In genomic region chr11:73283926-73284325, GRCm38 (mm10) we compare ENCODE assay signal across 17 mouse cellular contexts. TPM values are rescaled to one million over a fixed set of nuclear protein-coding genes. Genes with fewer than 3 reads are reported as not detected.
A peak's percentile ranks its signal among the peaks of the same experiment; 100 is the strongest.
DNase-seq lines count a peak whose midpoint lies in the region; ATAC-seq and TF ChIP-seq lines count a peak whose summit lies in the region.
"Had no signal": no experiment of that assay in that cellular context is flagged by ENCODE, and none has a peak within 500 bp of the region (broad histone marks: within the 10 kb centered on the region; RNA-seq: fewer than 3 reads in every experiment).

No protein-coding gene starts in this region.

- no peak overlapping the region for H3K4me2 ChIP-seq in heart, embryonic 13.5 days
- no peak overlapping the region for H3K4me2 ChIP-seq in stomach, postnatal 0 days (replicated peaks; ENCODE audit: low read depth)
- H3K4me2 ChIP-seq: embryonic facial prominence, embryonic 12.5 days; forebrain, embryonic 13.5 days; liver, embryonic 11.5 days had no signal

- no peaks in the 10 kb centered on the region for H3K9me3 ChIP-seq in heart, embryonic 13.5 days
- H3K9me3 ChIP-seq in limb, embryonic 10.5 days (replicated peaks), result no peaks in the 10 kb centered on the region
- no peaks in the 10 kb centered on the region for H3K9me3 ChIP-seq in stomach, postnatal 0 days (ENCODE audit: control insufficient read depth, low read length)
- H3K9me3 ChIP-seq: embryonic facial prominence, embryonic 12.5 days; forebrain, embryonic 13.5 days had no signal

- no peaks in the 10 kb centered on the region for H3K36me3 ChIP-seq in heart, embryonic 13.5 days
- H3K36me3 ChIP-seq in limb, embryonic 10.5 days, result no peaks in the 10 kb centered on the region
- H3K36me3 ChIP-seq in stomach, postnatal 0 days (ENCODE audit: control insufficient read depth, insufficient read depth, low read length), result no peaks in the 10 kb centered on the region
- H3K36me3 ChIP-seq: embryonic facial prominence, embryonic 12.5 days had no signal

- no peak for TF ChIP-seq EP300 in stomach, postnatal 0 days (optimal IDR thresholded peaks at IDR 0.05)

- TF ChIP-seq CTCF in stomach, postnatal 0 days (IDR thresholded peaks at IDR 0.05; ENCODE audit: low read depth), result no peak

- H3K27ac ChIP-seq in heart, embryonic 13.5 days (replicated peaks), result peak overlapping the region; percentile 56; the same call in 1 of the 2 replicates
- H3K27ac ChIP-seq in limb, embryonic 10.5 days, result peak overlapping the region; percentile 36
- 0 out of 2 replicates have a peak overlapping the region, but pooled peaks have one; percentile 18 for H3K27ac ChIP-seq in stomach, postnatal 0 days (replicated peaks)
- H3K27ac ChIP-seq: embryonic facial prominence, embryonic 12.5 days; forebrain, embryonic 13.5 days; hindbrain, postnatal 0 days had no signal

- no peak for DNase-seq in heart, adult 18-20 months
- peak; percentile 33 to 54 for DNase-seq in lung, adult 18-20 months
- DNase-seq in lung, postnatal 10 days, result no peak
- DNase-seq in limb, embryonic 10.5 days (ENCODE audit: low spot score), result no peak
- peak; percentile 25 for DNase-seq in stomach, postnatal 0 days (ENCODE audit: low spot score)
- DNase-seq in cerebellum, adult 8-10 months, result no peak
- no peak for DNase-seq in urinary bladder, postnatal 25 days (ENCODE audit: low spot score)
- DNase-seq: gastrocnemius, postnatal 10 days had no signal

- no peak overlapping the region for H3K9ac ChIP-seq in heart, embryonic 13.5 days
- H3K9ac ChIP-seq in stomach, postnatal 0 days (ENCODE audit: low read length), result no peak overlapping the region
- H3K9ac ChIP-seq: embryonic facial prominence, embryonic 12.5 days; forebrain, embryonic 13.5 days had no signal

- WGBS in heart, embryonic 13.5 days, result 35% methylated on average over 1 of the region's 1 CpGs
- WGBS in limb, embryonic 10.5 days, result 45% methylated on average over 1 of the region's 1 CpGs
- 19% methylated on average over 1 of the region's 1 CpGs for WGBS in stomach, postnatal 0 days

- no peak for ATAC-seq in heart, embryonic 13.5 days (ENCODE audit: extremely low read depth, insufficient number of reproducible peaks, low FRiP score, low TSS enrichment)
- ATAC-seq in stomach, postnatal 0 days (ENCODE audit: low FRiP score, low TSS enrichment), result peak; percentile 56
- ATAC-seq: forebrain, embryonic 13.5 days; hindbrain, postnatal 0 days had no signal

- peaks cover 25% of the 10 kb centered on the region for H3K4me1 ChIP-seq in heart, embryonic 13.5 days
- peaks cover 41% of the 10 kb centered on the region for H3K4me1 ChIP-seq in limb, embryonic 10.5 days
- H3K4me1 ChIP-seq in stomach, postnatal 0 days (replicated peaks; ENCODE audit: control insufficient read depth, insufficient read depth), result no peaks in the 10 kb centered on the region

- no peak overlapping the region for H3K4me3 ChIP-seq in heart, embryonic 13.5 days
- no peak overlapping the region for H3K4me3 ChIP-seq in limb, embryonic 10.5 days
- H3K4me3 ChIP-seq in stomach, postnatal 0 days (ENCODE audit: low read depth, low read length), result no peak overlapping the region
- H3K4me3 ChIP-seq: embryonic facial prominence, embryonic 12.5 days; forebrain, embryonic 13.5 days had no signal

- H3K27me3 ChIP-seq in heart, embryonic 13.5 days (replicated peaks), result no peaks in the 10 kb centered on the region
- no peaks in the 10 kb centered on the region for H3K27me3 ChIP-seq in limb, embryonic 10.5 days (ENCODE audit: low read depth, poor library complexity, severe bottlenecking)
- H3K27me3 ChIP-seq in stomach, postnatal 0 days (ENCODE audit: control insufficient read depth, insufficient read depth, low read length), result no peaks in the 10 kb centered on the region
- H3K27me3 ChIP-seq: embryonic facial prominence, embryonic 12.5 days; forebrain, embryonic 13.5 days had no signal

RNA-seq across cellular contexts. Expression of gene Trpv3, which starts 16.7 kb away (rescaled TPM):
- 0.05 TPM in 1 of 2 replicates, not detected in the other for polyA plus RNA-seq in heart, embryonic 13.5 days (2015; fragmentation: Nextera tagmentation; extraction: Ambion mirVana)
- not detected for total RNA-seq in heart, adult 18-20 months (2021)
- 0.06 TPM in 1 of 2 replicates, not detected in the other for polyA plus RNA-seq in limb, embryonic 10.5 days (2016; fragmentation: Nextera tagmentation; extraction: Ambion mirVana)
- polyA plus RNA-seq in stomach, postnatal 0 days (2015; fragmentation: Nextera tagmentation; extraction: Ambion mirVana), result 0.57 and 0.61 TPM in 2 replicates
- total RNA-seq: megakaryocyte-erythroid progenitor cell, adult 5-6 weeks had no signal

RNA-seq across cellular contexts. Expression of gene Aspa, which starts 45.5 kb away (rescaled TPM):
- polyA plus RNA-seq in heart, embryonic 13.5 days (2015; fragmentation: Nextera tagmentation; extraction: Ambion mirVana), result 0.09 TPM in 1 of 2 replicates, not detected in the other
- 1 to 10 TPM; 1.4 to 3.1 TPM for total RNA-seq in heart, adult 18-20 months (2021)
- 0.10 TPM in 1 of 2 replicates, not detected in the other for polyA plus RNA-seq in limb, embryonic 10.5 days (2016; fragmentation: Nextera tagmentation; extraction: Ambion mirVana)
- polyA plus RNA-seq in stomach, postnatal 0 days (2015; fragmentation: Nextera tagmentation; extraction: Ambion mirVana), result 2.7 and 3.3 TPM in 2 replicates
- polyA plus RNA-seq: forebrain, embryonic 13.5 days had no signal

RNA-seq across cellular contexts. Expression of gene Gm49340, which starts 45.6 kb away (rescaled TPM):
- not detected in 2 replicates for polyA plus RNA-seq in heart, embryonic 13.5 days (2015; fragmentation: Nextera tagmentation; extraction: Ambion mirVana)
- not detected for total RNA-seq in heart, adult 18-20 months (2021)
- polyA plus RNA-seq in limb, embryonic 10.5 days (2016; fragmentation: Nextera tagmentation; extraction: Ambion mirVana), result not detected in 2 replicates
- polyA plus RNA-seq in stomach, postnatal 0 days (2015; fragmentation: Nextera tagmentation; extraction: Ambion mirVana), result not detected in 2 replicates
- total RNA-seq: gastrocnemius, postnatal 10 days; hindbrain, postnatal 0 days; left cerebral cortex, postnatal 14 days; megakaryocyte-erythroid progenitor cell, adult 5-6 weeks had no signal
- polyA plus RNA-seq: embryonic facial prominence, embryonic 12.5 days; forebrain, embryonic 13.5 days; heart, postnatal 0 days; hindbrain, postnatal 0 days; liver, embryonic 11.5 days; small intestine, adult 2 months had no signal

RNA-seq across cellular contexts. Expression of gene Spata22, which starts 45.6 kb away (rescaled TPM):
- polyA plus RNA-seq in heart, embryonic 13.5 days (2015; fragmentation: Nextera tagmentation; extraction: Ambion mirVana), result not detected in 2 replicates
- not detected for total RNA-seq in heart, adult 18-20 months (2021)
- polyA plus RNA-seq in limb, embryonic 10.5 days (2016; fragmentation: Nextera tagmentation; extraction: Ambion mirVana), result not detected in 2 replicates
- 0.17 TPM in 1 of 2 replicates, not detected in the other for polyA plus RNA-seq in stomach, postnatal 0 days (2015; fragmentation: Nextera tagmentation; extraction: Ambion mirVana)
- total RNA-seq: gastrocnemius, postnatal 10 days; hindbrain, postnatal 0 days; left cerebral cortex, postnatal 14 days; megakaryocyte-erythroid progenitor cell, adult 5-6 weeks had no signal
- polyA plus RNA-seq: embryonic facial prominence, embryonic 12.5 days; forebrain, embryonic 13.5 days; heart, postnatal 0 days; liver, embryonic 11.5 days; small intestine, adult 2 months had no signal

RNA-seq across cellular contexts. Expression of gene Trpv1, which starts 49.8 kb away (rescaled TPM):
- polyA plus RNA-seq in heart, embryonic 13.5 days (2015; fragmentation: Nextera tagmentation; extraction: Ambion mirVana), result not detected in 2 replicates
- total RNA-seq in heart, adult 18-20 months (2021), result not detected
- polyA plus RNA-seq in limb, embryonic 10.5 days (2016; fragmentation: Nextera tagmentation; extraction: Ambion mirVana), result 0.26 TPM in 1 of 2 replicates, not detected in the other
- 0.02 and 0.08 TPM in 2 replicates for polyA plus RNA-seq in stomach, postnatal 0 days (2015; fragmentation: Nextera tagmentation; extraction: Ambion mirVana)
- total RNA-seq: megakaryocyte-erythroid progenitor cell, adult 5-6 weeks had no signal
- polyA plus RNA-seq: forebrain, embryonic 13.5 days; liver, embryonic 11.5 days had no signal

Comparison
In these comparisons a context has a peak if more than half of its experiments do, and no peak if none do; other contexts are left out.
1. DNase-seq: peak in lung, adult 18-20 months (2 of 2) and stomach, postnatal 0 days (single experiment); none in heart, adult 18-20 months (0 of 2), lung, postnatal 10 days (single experiment), limb, embryonic 10.5 days (single experiment), cerebellum, adult 8-10 months (single experiment) and urinary bladder, postnatal 25 days (single experiment).
2. Peak in every context shown above with its lines, with median percentiles within 50 percentile points of each other: H3K27ac ChIP-seq.